Mouse (Mus musculus) embryo, embryonic 11.5 days (tissue): ENCODE results near the gene Adamts14.

Experiments used
- DNase-seq: peaks from one replicate; pipeline ENCODE4 v3.0.0-alpha.2; 2012; ENCODE audit warnings: low read depth, low spot score

Gene Adamts14

DNA sequence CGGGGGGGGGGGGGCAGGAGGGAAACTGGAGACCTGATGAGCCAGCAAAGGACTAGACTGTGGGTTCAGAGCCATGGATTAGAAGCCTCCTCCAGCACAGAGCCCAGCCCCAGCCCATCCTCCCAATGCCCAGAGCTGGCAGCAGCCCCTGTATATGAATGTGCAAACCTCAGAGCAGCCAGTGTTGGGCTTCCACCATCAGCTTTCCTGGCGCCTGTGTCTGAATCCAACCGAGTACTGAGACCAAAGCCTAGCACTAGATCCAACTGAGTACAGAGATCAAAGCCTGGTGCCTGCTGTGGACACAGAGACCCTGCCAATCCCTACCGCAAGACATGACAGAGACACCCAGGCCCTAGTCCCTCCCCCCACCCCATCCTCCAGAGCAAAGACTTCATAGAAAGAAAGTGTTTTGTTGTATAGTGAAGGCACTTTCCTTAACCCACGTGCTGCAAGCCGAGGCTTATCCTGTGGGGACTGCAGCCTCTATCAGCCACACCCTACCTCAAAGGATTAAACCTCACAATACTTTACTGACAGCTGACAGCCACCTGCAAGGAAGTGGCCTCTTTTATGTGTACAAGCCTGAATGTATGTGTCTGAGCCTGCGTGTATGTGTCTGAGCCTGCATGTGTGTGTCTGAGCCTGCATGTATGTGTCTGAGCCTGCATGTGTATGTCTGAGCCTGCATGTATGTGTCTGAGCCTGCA lies 40.2 kb downstream of the Adamts14 start:
- DNase-seq: no peak

GRCm38 (mm10) chr10:61231756-61232155 lies 41.5 kb downstream of the Adamts14 start:
- no peak for DNase-seq

- DNase-seq: no peak
Measured at GRCm38 (mm10) chr10:61226784-61227396, 46.3 kb downstream of the Adamts14 start.

DNA sequence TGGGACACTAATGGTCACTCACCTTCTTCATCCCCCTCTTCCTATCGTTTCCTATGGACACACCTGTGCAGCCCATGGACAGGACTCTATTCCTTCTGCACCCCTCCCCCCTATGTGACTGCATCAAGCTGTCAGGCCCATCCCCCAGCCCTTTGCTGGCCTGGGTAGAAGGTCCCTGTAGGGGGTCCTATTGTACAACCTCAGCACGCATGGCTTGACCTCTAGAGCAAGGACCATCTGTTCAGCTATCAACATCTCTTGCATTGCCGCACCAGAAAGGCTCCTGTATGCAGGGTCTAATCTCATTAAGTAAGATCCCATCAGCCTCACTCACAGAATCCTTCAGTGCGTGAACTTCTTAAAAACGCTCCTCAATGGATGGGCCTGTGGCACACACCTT lies 47.5 kb downstream of the Adamts14 start:
- no peak for DNase-seq

- no peak for DNase-seq
Measured at GRCm38 (mm10) chr10:61219318-61219717, 53.9 kb downstream of the Adamts14 start.

DNA sequence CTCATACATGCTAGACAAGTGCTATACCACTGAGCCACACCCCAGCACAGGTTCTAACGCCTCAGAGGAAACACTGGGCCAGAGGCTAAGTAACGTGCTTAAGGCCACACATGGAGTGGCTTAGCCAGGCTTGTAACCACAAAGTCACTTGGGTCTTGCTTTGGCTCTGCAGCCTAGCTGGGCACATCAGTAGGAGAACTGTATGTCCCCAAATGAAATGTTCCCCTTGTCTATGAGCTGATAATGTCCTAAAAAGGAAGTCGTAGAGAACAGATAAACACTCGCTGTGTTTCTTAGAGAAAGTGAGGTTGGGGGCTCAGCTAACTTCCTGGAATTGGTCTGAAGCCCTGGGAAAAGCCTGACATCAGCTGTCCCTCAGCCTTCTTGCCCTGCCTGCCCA lies 57.1 kb downstream of the Adamts14 start:
- no peak for DNase-seq

DNA sequence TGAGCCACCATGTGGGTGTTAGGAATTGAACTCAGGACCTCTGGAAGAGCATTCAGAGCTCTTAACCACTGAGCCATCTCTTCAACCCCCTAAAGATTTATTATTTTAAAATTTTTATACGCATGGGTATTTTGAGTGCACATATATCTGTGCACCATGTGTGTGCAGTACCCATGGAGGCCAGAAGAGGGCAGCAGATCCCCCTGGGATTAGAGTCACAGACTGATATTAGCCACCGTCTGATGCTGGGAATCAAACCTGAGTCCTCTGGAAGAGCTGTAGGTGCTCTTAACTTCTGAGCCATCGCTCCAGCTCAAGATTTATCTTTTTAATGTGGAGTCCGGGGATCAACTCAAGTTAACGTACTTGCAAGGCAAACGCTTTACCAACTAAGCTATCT lies 57.6 kb downstream of the Adamts14 start:
- DNase-seq: no peak

- no peak for DNase-seq
Measured at GRCm38 (mm10) chr10:61212817-61213216, 60.4 kb downstream of the Adamts14 start.

GRCm38 (mm10) chr10:61211743-61212142 lies 61.5 kb downstream of the Adamts14 start:
- peak; percentile 59 for DNase-seq

DNA sequence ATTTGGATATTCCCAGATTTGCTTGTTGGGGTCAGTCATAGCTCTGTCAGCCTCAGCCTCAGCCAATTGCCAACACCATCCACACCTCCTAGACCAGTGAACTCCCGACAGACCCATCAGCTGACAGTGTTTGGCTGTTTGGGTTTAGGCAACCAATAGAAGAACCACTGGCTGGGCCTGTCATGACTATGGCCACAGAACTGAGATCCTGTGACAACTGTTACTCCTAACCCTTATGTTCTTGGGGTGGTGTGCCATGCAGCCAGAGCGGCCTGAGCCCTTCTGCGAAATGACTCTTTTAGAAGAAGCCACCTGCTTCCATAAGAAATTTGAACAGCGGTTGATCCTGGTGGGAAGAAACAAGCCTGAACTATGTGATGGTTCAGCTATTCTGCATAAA lies 62.1 kb downstream of the Adamts14 start:
- DNase-seq: no peak

- DNase-seq: no peak
Measured at GRCm38 (mm10) chr10:61208114-61208684, 65.0 kb downstream of the Adamts14 start.

DNA sequence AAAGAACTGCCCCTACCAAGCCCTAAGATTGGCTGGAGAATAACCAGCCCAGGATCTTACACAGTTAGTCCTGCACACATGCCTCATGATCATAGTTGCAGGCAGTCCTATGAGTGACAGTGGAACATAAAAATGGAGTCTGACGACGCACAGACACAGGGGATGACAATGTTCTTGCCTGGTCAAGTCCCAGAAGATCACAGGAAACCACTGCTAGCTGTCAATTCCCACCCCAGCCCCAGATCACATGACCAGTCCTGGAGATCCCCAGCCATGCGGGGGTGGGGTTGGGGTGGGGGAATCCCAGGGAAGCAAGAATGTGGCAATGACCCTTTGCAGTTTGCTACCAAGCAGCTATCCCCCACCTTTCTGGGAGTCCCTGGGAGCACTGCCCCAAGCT lies 69.3 kb downstream of the Adamts14 start:
- DNase-seq: no peak

DNA sequence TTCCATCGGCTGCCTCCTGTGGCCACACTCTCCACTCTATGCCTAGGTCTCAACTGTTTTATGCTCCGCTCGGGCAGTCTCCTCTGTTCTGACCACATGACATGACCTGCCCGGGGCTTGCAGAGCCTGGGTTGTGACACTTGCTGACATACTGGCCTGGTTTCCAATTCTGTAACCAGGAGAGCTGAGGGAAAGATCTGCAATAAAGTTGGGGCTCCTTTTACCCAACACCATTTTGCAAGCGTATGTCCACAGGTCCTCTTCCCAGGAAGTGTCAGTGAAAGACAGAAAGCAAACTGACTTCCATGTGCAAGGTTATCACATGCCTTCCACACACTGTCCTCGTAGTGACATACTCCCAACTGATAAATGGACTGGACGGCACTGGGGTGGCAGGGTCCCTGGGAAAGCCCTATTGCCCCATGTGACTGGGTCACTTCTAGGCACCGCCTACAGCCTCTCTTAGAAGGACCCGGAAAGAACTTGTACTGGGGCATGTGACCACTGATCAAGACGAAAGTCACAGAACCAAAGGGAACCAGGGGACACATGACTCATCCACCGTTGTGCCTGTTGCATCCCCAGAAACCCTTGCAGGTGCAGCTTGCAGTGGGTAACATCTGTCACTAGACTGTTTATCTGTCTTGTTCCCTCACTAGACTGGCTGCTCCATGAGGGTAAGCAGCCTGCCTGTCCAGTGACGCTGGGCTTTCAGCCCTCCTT lies 71.5 kb downstream of the Adamts14 start:
- DNase-seq: no peak

- DNase-seq: no peak
Measured at GRCm38 (mm10) chr10:61200998-61201397, 72.2 kb downstream of the Adamts14 start.

GRCm38 (mm10) chr10:61200232-61200820 lies 72.9 kb downstream of the Adamts14 start:
- DNase-seq: no peak

DNA sequence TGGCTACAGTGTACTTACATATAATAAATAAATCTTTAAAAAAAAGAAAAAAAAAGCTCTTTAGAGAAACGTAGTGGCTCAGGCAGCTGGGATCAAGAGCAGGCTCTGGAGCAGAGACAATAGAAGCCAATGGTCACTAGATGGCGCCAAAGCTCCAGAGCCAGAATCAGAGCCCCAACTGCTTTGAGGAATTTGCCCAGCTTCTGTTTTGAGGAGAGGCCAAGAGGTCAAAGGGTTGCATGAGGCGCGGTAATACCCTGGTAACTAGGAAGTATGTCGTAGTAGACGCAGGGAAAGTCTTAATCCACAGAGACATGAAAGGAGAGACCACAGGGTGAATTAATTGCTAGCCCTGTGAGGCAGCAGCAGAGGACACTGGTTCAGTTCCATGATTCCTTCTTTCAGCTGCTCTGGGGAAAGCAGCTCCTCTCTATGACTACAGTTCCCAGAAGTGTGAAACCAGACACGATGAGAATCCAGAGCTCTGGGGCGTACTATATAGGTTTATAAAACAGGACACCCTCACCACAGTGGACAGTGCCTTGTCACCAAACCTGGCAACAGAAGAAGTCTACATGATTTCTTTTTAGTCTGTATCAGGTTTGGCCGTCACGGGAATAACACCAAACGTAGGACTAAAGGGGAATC lies 73.5 kb downstream of the Adamts14 start:
- peak; percentile 79 for DNase-seq

DNA sequence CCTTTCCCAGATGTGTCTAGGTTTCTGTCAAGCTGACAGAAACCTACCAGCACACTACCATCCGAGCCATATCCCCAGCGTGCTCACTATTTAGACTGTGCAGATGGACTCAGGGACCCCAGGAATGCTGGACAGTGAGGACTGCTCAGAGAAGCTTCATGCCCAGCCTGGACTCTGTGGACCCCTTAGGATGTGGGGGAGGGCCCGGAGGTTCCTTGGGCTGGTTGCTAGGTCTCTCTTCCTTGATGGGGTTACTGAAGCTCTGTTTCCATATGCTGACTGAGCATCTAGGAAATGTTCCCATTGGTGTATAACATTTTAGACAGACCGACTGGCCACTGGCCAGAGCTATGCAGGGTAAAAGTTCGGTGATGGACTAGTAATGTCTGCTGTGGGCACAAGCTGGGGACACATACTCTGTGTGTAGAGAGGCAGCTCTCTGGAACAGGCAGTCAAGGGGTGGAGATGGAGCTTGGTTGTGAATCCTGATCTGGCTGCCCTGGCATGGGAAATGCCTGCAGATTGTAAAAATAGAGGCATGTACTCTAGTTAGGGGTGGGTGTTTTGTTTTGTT lies 77.4 kb downstream of the Adamts14 start:
- no peak for DNase-seq

DNA sequence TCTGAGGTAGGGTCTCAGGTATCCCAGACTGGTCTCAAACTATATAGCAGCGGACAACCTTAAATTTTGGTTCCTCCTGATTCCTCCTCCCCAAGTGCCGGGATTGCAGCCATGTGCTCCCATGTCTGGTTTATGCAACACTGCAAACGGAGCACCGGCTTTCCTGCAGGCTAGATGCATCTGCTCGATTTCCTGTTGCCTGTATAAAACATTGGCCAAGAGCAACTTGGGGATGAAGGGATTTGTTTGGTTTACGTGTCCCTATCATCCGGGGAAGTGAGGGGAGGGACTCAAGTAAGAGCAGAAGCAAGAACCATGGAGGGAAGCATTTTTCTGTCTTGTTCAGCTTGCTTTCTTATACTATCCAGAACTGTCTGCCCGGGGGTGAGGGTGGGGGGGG lies 78.0 kb downstream of the Adamts14 start:
- DNase-seq: no peak

DNA sequence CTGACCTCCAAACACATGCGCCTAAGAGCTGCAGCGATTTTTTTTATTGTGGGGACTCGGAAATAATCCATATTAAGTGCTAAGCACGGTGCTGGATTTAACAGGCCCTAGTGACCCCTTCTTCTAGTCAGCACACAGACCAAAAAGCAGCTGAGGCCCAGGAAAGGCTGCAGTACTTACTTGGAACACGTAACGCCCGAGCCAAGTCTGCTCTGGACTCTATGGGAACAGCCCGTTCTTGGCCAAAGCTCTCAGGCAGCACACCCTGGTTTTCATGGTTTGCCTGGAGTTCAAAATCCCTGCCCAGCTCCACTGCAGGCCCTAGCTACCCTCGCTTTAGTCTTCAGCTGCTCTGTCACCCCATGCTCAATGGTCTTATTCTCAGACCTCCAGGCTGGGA lies 78.6 kb downstream of the Adamts14 start:
- DNase-seq: no peak

- no peak for DNase-seq
Measured at GRCm38 (mm10) chr10:61188010-61188409, 85.2 kb downstream of the Adamts14 start.

DNA sequence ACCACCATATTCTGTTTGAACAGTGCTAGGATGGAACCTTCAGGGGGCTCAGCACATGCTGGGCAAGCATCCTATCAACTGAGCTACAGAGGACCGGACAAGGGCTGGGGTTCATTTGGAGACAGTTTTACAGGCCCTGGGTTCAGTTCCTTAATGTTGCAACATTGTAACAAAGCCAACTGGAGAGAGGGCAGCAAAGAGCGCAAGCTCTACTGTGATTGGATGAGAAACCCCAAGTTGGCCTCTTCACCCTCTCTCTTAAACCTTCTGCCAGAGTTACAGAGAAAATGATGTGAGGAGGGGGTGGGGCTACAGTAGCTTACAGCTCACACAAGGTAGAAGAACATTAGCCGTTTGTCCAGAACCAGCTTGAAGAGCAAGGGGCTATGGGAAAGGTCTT lies 86.2 kb downstream of the Adamts14 start:
- DNase-seq: no peak
